ENCODE assay signal across 9 mouse cellular contexts in the genomic region with DNA sequence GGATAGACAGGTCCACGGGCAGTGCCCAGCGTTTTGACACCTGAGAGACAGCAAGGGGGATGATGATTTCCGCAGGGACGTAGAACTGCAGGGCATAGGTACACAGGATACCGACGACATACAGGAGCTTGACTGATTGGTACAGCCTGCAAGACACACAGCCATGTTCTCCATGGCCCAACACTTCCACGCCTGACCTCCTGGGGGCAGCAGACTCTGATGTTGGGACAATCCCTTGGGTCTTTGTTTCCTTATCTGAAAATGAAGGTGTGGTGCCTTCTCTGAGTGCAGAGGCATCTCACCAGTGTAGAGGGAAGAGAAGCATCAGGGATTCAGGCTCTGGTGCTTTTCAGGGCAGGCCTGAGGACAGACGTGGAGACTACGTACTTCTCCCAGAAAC. TPM values are rescaled to one million over a fixed set of nuclear protein-coding genes. Genes with fewer than 3 reads are reported as not detected.
DNase-seq lines count a peak whose midpoint lies in the region; ATAC-seq lines count a peak whose summit lies in the region.
"Had no signal": no experiment of that assay in that cellular context is flagged by ENCODE, and none has a peak within 500 bp of the region (broad histone marks: within the 10 kb centered on the region; RNA-seq: fewer than 3 reads in every experiment).

No protein-coding gene starts in this region.

- intact Hi-C loops in left cerebral cortex, postnatal 25 days (cut with DNase I) = loop anchor here (2.0 to 5.0 kb wide), 3 partner anchors 42 to 225 kb away; partner anchors contain the start of gene Slc36a1

- ATAC-seq in monocyte, adult 5-6 weeks (replicated peaks; ENCODE audit: insufficient number of reproducible peaks, low FRiP score, low TSS enrichment, poor library complexity, severe bottlenecking) = peak; percentile 36

- DNase-seq in gastrocnemius, postnatal 10 days = peak; percentile 36
- no peak for DNase-seq in gastrocnemius, adult 8-10 months (ENCODE audit: low spot score in 2 of 2)
- peak; percentile 70 to 75 for DNase-seq in B cell, adult 2 months
- DNase-seq in adrenal gland, adult 2 months = peak; percentile 63
- DNase-seq in frontal cortex, postnatal 25 days (ENCODE audit: low spot score in 2 of 2) = peak; percentile 48 to 51
- DNase-seq in left cerebral cortex, postnatal 25 days (ENCODE audit: low spot score in 2 of 2) = peak; percentile 51 to 74
- DNase-seq in thymus, postnatal 25 days = peak; percentile 73

RNA-seq across cellular contexts. Expression of gene Slc36a3, which starts 11.2 kb away (rescaled TPM):
- not detected for total RNA-seq in gastrocnemius, postnatal 10 days (2021)
- not detected for total RNA-seq in gastrocnemius, adult 8-10 months (2022)
- total RNA-seq in adrenal gland, adult 2 months (2021) = not detected
- 0.16 TPM in 1 of 2 replicates, not detected in the other for polyA plus RNA-seq in adrenal gland, adult 2 months (2012; rRNA removed)
- total RNA-seq in left cerebral cortex, postnatal 25 days (2021) = not detected
- total RNA-seq in monocyte, adult 5-6 weeks (2017) = not detected in 3 replicates
- polyA plus RNA-seq: liver, embryonic 15.5 days had no signal

RNA-seq across cellular contexts. Expression of gene Slc36a2, which starts 22.2 kb away (rescaled TPM):
- 1 to 10 TPM; 3.4 to 6.5 TPM for total RNA-seq in gastrocnemius, postnatal 10 days (2021)
- total RNA-seq in gastrocnemius, adult 8-10 months (2022) = 1 to 10 TPM in 2 of 4 experiments, under 1 TPM in 2; 0.36 to 1.2 (median 0.80) TPM
- 100 to 1,000 TPM in 1 of 2 experiments, 10 to 100 TPM in 1; 93.6 to 146 TPM for total RNA-seq in adrenal gland, adult 2 months (2021)
- 144 and 233 TPM in 2 replicates for polyA plus RNA-seq in adrenal gland, adult 2 months (2012; rRNA removed)
- total RNA-seq in left cerebral cortex, postnatal 25 days (2021) = under 1 TPM; 0.34 to 0.43 TPM
- not detected in 3 replicates for total RNA-seq in monocyte, adult 5-6 weeks (2017)

RNA-seq across cellular contexts. Expression of gene Slc36a1, which starts 41.5 kb away (rescaled TPM):
- total RNA-seq in gastrocnemius, postnatal 10 days (2021) = 1 to 10 TPM; 7.3 to 7.4 TPM
- 1 to 10 TPM; 5.4 to 9.4 (median 5.9) TPM for total RNA-seq in gastrocnemius, adult 8-10 months (2022)
- 10 to 100 TPM; 15.9 to 18.7 TPM for total RNA-seq in adrenal gland, adult 2 months (2021)
- polyA plus RNA-seq in adrenal gland, adult 2 months (2012; rRNA removed) = 16.4 and 21.5 TPM in 2 replicates
- total RNA-seq in left cerebral cortex, postnatal 25 days (2021) = 10 to 100 TPM; 80.4 to 82.8 TPM
- 5.2 to 11.1 TPM (median 8.1 TPM) in 3 replicates for total RNA-seq in monocyte, adult 5-6 weeks (2017)

Comparison
In these comparisons a context has a peak if more than half of its experiments do, and no peak if none do; other contexts are left out.
1. DNase-seq: peak in gastrocnemius, postnatal 10 days (single experiment), B cell, adult 2 months (2 of 2), adrenal gland, adult 2 months (single experiment), frontal cortex, postnatal 25 days (2 of 2), left cerebral cortex, postnatal 25 days (2 of 2) and thymus, postnatal 25 days (single experiment); none in gastrocnemius, adult 8-10 months (0 of 2).
2. RNA of gene Slc36a2, which starts 22.2 kb away (total RNA-seq): 93.6 to 146 TPM in adrenal gland, adult 2 months; 3.4 to 6.5 TPM in gastrocnemius, postnatal 10 days, 0.36 to 1.2 TPM in gastrocnemius, adult 8-10 months, 0.34 to 0.43 TPM in left cerebral cortex, postnatal 25 days and not detected in monocyte, adult 5-6 weeks; every median in the first group is over 10 times any median in the second.